Mouse (Mus musculus): Measurements from ENCODE around the gene Phf5a.

GRCm38 (mm10) chr15:81822631-81823030 lies 49.1 kb downstream of the Phf5a start:
- TF ChIP-seq CTCF (IDR thresholded peaks at IDR 0.05; ENCODE audit: control insufficient read depth, insufficient read depth, insufficient replicate concordance, low read depth, low read length) (no peak), POLR2A (IDR thresholded peaks at IDR 0.05; ENCODE audit: control insufficient read depth, low read depth, low read length) (no peak)

Measured in testis, adult 2 months (tissue).